Mouse (Mus musculus) kidney, postnatal 4 days (tissue): ENCODE measurements around the gene Nanog.
"Not testable (repeated sequence)": the region's sequence is repeated elsewhere in the genome, so short reads cannot be mapped to it uniquely, and the experiment has no call there.

Experiments used
- DNase-seq, 2 experiments: peaks; one replicate each; pipeline ENCODE4 v3.0.0; 2021; ENCODE audit warnings: mixed read lengths in 2 of 2

Nanog gene

DNA sequence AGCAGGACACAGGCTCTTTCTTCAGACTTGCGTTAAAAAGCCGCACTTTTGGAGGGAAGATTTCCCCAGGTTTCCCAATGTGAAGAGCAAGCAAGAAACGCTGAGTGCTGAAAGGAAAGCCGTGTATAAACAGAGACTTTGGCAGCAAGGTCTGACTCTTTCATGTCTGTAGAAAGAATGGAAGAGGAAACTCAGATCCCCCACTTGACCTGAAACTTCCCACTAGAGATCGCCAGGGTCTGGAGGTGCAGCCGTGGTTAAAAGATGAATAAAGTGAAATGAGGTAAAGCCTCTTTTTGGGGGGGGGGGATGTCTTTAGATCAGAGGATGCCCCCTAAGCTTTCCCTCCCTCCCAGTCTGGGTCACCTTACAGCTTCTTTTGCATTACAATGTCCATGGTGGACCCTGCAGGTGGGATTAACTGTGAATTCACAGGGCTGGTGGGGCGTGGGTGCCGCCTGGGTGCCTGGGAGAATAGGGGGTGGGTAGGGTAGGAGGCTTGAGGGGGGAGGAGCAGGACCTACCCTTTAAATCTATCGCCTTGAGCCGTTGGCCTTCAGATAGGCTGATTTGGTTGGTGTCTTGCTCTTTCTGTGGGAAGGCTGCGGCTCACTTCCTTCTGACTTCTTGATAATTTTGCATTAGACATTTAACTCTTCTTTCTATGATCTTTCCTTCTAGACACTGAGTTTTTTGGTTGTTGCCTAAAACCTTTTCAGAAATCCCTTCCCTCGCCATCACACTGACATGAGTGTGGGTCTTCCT is at the start of gene Nanog:
Nanog (plus strand) TSS at position 454 of the 765 bp plus-strand sequence.
- no peak for DNase-seq

DNA sequence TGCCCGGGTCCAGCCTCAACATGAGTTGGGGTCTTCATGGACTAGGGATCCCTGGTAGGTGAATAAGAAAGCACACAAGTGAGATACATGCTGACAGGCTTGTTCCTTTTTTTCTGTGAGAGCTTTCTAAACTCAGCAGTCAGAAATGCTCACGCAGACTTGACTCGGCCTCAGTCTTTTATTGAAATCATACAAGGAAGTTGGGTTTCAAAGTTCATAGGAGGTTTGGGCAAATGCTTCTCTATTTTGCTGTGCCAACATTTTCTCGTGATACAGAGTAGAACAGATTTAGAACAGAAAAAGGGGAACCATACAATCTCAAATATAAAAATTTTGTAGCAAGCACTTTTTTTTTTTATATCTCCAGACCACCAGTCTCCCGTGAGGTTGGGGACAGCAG is 49.7 kb upstream of the Nanog start:
- DNase-seq, result no peak

DNA sequence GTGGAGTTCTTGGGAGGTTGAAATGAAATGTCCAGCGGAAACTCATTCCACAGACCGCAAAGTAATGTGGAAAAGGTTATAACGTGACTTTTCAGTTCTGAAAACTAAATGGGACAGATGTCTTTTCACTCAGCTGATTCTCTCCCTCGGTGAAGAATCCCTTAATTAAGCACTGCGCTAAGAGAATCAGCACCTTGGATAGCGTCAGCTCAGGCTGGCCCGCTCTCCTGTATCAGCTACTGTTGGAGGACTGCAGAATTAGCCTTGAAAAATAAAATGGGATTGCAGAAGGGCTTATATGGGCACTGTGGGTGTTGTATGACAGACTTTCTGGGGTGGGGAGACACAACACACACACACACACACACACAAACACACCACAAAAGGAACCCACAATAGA is 47.7 kb upstream of the Nanog start:
- DNase-seq, result peak; percentile 62 to 65

DNA sequence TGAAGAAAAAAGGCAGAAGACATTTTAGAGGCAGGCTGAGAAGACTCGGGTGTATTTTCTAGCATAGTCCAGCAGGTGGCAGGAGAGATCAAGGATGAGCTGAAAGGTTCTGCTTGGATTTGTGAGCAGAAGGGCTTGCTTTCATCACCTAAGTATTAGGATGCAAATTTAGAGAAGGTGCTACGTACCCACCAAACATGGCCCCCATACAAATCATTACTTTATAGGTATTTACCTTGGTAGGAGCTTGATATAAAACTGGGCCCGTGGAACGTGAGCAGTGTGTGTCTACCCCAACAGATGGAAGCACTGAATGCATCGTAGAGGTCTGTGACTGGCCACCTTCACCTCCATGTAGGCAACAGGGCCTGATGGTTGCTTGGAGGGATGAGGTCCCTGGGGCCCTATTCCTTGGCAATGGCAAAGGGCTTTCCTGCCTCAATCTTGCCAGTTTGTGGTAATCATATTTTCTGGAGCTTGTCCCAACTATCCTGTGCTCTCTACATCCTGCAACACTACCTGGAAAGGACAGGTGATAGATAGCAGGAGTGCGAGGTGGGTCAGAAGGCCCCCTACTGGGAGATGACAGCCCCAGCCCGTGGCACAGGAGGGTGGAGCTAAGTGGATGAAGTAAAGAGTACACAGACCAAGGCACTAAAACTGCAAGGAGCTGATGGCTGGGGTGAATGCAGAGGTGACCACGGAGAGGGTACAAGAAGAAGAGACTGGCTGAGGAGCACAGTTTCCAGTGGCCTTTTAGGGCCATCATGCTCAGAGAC is 46.5 kb upstream of the Nanog start:
- peak; percentile 38 to 59 for DNase-seq

DNA sequence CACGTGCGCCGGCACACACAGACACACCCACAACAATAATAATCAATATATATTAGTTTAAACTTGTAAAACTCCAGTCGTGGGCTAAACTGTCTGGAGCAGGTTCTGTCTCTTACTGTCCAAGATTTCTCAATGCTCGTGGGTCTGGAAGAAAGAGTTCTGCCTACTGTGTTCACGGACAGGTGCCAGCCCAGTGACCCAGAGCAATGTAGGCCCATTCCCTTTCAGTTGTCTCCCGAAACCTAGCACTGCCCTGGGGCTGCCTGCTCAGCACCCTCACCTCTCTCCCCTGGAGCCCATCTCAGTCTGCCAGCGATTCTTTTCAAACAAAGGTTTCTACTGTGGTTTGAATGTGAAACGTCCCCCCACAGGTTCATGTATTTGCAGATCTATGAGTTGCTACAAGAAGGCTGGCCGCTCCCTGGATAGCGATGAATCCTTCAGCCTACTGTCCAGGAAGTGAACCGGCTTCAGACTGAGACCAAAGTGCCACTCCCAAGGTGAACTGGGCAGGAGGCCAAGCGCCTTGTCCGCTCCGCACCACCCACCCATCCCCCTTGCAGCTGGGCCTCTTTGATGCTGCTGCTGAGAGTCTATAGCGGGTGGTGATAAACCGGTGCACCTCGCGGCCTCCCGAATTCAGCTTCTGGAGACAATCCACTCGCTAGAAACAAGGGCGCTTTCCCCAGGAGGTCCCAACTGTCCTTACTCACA is 44.6 kb upstream of the Nanog start:
- DNase-seq, result peak; percentile 68 to 80

DNA sequence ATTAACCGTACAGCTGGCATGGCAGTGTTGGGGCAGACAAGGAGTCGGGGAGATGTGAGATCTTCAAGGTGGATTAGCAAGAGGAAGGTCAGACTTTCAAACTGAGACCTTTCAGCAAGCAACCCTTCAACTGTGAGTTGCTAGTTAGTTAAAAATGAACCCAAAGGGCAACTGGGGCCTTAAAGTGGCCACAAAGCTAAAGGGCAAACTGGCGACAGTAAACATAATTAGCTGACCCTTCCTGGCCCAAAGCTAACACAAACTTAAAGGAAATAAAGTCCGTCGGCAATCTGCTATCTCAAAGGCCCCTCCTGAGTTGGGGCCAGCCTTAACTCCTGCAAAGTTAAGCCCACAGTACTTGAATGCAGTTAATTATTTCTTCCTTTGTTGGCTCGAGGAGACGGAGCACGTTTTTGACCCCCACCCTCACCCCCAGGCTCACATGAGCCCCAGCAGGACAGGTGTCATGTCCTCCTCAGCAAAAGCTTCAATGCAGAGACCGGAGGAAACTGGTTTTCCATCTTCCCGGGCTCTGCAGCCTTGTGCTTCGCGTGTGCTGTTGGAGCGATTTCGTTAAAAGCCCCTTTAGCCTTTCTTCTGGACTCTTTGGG is 43.6 kb upstream of the Nanog start:
- peak in 1 of 2 experiments; percentile 6 for DNase-seq

DNA sequence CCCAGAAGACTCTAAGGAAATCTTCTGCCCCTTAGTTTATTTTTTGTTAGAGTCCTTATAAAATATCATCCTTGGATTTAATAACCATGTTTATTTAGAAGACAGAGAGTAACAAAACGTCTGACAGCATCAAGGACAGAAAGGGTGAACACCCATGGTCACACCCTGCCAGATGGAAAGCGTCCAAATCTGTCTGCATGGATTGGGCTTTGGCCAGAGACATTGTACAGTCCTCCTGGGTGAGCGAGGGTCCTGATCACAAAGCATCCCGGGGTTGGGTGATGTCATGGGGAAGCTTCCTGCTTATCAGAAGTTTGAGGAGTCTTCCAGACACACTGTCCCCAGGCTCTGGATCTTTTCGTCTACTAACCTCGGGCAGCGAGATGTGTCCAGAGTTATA is 41.4 kb upstream of the Nanog start:
- DNase-seq, result peak in 1 of 2 experiments; percentile 14

DNA sequence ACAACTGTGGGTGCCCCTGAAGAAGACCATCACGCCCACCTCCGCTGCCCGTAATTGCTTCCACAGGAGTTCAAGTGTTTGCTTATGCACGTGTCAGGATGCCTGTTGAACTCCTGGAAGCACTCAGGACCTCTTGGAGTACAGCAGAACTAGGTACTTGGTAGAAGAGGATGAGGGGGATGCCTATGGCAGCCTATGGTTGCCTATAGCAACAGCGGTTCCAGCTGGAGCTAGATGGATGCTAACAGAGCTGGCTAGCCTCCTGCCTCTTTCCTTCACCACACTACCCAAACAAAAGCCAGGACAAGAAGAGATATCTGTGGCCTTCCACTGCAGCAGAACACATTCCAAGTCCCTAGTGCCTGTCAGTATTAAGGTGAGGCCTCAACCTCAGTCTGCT is 39.6 kb upstream of the Nanog start:
- DNase-seq, result no peak

DNA sequence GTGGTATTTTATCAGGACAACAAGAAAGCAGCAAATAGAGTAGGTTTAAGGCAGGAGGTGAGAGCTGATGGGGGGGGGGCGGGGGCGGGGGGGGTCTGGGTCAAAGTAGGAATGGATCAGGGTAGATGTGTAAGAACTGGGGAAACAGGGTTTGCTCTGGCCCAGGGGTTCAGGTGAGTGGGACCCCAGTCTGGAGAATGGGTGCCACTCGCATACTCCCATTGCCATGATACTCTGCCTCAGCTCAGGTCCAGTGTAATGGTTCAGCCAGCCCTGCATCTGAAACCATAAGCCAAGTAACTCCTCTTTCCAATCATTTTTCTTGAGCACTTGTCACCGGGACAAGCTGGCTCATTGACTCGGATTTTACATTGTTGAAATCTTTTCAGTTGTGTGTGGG is 38.5 kb upstream of the Nanog start:
- no peak for DNase-seq

DNA sequence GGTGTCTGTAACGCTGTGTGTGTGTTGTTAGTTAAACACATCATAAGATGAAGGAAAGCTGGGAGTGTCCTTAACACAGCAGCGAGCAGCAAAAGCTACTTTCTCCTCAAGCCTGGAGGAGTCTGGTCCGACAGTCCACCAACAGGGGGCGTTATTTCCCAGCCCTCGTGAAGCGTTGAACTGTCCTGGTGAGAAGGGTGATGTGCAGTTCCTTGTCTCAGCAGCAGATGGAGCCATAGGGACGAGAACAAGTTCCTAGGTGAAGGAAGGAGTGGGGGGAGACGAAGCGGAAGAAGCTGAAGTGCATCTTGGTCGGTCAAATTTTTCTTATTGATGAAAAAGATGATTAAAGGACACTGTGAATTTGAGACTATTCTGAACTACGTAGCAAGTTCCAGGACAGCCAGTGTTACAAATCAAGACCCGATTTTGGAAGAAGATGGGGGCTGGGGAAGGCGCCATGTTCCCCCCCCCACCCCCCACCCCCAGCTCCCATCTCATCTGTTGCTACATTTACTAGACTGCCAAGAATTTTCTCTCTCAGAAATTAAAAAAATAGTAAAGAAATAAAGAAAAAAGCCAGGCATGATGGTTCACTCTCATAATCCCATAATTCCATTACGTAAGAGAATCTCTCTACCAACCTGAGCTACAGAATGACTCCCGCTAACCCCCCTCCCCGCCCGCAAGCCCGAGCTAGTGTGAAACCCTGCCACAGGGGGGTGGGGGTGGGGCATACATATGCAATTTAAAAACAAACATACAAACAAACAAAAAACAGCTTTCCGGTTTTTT is 37.7 kb upstream of the Nanog start:
- peak; percentile 98 for DNase-seq

DNA sequence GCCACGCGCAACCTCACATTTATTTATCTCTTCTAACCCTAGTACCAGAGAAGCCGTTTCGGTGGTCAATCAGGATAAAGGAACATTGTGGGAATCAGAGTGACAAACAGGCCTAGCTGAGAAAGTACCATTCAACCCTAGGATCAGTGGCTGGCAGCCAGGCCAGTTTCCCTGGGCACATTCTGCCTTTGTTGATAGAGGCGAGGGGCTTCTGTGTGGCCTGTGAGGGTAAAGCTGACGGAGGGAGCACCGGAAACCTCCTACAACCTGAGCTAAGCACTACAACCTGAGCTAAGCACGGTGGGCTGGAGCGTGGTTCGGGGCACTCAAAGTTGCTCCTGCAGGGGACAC is 37.1 kb upstream of the Nanog start:
- DNase-seq, result no peak

DNA sequence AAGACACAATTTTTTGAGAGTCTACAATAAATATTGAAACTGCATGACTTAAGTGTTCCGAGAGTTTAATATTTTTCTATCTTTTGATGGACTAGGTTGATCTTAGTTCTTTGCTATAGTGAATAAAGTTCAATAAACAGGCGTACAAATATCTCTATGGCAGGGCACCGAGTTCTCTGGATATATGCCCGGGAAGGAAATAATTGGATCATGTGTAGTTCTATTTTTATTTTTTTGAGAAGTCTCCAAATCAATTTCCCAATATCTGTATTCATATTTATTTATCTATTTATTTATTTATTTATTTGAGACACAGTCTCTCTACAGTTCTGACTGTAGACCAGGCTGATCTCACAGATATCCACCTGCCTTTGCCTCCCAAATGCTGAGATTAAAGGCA is 36.4 kb upstream of the Nanog start:
- no peak for DNase-seq

DNA sequence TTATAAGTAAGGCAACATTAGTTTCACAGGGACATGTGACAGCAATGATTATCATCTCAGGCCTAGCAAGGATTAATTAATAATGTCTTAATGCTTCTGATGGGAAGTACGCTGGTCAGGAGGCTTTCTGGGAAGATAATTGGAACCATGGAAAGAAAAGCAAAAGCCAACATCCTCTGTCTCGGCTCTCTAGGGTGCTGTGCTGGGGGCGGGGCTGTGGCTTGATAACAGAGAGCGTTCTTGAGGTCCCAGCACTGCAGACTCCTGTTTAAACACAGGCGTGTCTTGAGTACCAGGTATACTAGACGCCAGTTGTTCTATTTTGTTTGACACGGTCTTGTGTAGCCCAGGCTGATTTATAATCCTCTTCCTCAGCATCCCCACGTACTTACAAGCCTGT is 34.5 kb upstream of the Nanog start:
- no peak for DNase-seq

DNA sequence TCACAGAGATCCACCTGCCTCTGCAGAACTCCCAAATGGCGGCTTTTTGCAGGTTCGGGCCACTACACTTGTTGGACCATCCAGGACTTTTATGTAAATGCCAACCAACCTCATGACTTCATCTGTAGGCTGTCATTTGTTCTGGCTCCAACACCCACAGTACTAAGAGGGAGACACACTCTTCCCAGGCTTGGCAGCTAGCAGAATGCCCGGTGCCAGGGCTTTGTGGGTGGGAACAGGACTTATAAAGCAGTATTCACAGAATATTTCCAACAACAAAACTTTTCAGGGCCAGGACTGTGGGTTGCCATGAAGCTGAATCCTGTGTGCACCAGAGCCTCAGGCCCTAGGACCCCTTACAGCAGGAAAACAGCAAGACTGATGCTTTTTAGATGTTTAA is 24.6 kb upstream of the Nanog start:
- no peak for DNase-seq

DNA sequence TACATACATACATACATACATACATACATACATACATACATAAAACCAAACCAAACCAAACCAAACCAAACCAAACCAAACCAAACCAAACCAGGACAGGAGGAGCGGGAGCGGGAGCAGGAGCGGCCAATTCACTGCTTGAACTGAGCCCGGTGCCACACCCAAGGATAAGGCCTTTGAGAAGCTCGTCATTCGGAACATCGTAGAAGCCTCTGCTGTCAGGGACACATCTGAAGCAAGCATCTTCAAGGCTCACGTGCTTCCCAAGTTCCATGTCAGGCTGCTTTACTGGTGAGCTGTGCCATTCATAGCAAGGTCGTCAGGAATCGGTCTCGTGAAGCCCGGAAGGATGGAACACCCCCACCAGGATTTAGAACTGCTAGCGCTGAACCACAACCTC is 20.6 kb upstream of the Nanog start:
- DNase-seq, result no peak

DNA sequence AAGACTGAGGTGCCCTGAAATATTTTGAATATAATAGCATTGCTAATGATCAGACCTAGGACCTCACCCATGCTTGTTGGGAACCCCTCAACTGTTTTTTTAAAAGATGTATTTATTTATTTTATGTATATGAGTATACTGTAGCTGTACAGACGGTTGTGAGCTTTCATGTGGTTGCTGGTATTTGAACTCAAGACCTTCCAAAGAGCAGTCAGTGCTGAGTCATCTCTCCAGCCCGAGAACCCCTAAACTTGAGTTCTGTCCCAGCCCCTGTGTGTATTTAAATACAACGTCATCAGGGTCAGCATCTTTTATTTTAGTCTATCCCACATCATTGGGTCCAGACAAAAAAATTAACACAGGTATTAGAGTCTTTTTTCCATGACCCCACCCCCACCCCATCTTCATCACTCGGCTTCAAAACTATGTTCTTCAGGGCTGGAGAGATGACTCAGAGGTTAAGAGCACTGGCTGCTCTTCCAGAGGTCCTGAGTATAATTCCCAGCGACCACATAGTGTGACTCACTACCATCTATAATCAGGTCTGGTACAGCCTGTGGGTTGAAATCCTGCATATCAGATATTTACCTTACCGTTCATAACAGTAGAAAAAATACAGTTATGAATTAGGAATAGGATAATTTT is 17.8 kb upstream of the Nanog start:
- no peak for DNase-seq

DNA sequence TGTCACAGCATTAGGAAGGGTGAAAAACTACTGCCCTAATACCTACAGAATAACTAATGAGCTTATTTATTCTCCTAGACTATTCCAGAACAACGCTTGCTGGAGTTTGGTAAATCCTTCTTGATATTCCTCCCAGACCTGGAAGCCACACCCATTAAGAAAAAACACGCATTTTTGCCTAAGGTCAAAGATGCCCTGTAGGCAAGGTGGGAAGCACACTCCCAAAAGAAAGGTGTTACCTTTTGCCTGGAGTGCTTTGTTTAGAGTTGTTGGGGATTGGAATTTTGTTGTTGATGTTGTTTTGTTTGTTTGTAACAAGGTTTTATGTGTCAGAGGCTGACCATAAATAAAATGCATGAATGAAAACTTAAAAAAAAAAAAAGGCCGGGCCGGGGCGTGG is 17.2 kb upstream of the Nanog start:
- no peak for DNase-seq

DNA sequence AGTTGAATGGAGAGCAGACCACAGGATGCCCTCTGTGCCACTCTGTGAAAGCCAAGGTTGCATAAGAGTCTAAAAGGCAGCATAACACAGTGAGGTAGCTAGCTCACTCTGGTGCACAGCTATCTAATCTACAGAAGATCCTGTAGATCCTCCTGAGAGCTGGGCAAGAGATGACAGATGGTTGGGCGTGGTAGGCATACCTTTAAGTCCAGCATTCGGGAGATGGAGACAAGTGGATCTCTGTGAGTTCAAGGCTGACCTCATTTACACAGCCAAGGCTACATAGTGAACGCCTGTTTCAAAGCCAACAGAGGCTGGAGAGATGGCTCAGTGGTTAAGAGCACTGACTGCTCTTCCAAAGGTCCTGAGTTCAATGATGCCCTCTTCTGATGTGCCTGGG is 11.9 kb upstream of the Nanog start:
- DNase-seq, result no peak

DNA sequence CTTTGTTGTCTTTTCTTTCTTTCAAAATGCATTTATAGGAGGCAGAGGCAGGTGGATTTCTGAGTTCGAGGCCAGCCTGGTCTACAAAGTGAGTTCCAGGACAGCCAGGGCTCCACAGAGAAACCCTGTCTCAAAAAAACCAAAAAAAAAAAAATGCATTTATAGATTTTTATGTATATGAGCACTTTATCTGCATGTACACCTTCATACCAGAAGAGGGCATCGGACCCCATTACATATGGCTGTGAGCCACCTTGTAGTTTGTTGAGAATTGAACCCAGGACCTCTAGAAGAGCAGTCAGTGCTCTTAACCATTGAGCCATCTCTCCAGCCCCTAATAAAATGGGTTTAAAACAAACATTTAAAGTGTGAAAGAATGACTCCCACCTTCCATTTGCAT is 7.7 kb upstream of the Nanog start:
- DNase-seq, result not testable (repeated sequence)

DNA sequence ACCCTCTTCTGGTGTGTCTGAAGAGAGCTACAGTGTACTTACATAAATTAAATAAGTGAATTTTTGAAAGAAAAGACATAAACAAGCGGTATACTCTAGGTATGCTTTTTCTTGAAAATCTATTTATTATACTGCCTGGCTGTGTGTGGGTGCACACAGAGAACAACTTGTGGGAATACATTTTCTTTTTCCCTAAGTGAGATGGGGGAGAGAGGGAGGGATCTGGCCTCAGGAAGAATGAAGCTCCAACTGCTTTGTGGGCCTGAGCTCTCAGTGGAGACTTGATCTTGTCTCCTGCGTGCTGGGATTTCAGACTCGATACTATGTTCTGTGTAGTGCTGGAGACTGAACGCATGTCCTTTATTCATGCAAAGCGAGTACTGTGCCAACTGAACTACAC is 5.5 kb upstream of the Nanog start:
- DNase-seq, result no peak

DNA sequence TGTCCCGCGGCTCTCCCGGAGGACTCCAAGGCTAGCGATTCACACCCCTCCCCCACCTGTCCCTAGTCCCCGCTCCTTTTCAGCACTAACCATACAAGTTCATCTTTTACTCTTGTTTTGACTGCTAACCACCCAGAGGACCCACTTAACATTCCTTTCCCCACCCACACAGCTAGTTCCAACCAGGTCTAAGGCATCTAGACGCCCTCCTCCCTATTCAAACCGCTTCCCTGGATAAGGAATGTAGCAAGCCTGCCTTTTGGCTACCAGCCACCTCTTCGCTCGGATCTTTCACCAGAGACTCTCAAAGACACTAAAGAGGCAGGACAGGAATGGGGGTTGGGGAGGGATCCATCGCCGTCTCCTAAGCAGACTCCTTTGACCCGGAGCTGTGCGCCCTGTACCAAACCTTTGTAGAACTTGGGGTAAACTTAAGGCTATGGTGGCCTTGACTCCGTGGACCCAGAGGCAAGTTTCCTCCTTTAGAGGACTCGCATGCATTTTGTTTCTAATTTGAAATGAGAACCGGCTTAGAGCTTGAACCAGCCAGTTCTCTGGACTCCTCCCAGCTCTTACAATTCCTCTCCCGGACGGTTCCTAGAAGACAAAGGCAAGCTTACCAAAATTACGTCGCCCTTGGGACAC is 4.7 kb upstream of the Nanog start:
- peak; percentile 65 to 82 for DNase-seq

DNA sequence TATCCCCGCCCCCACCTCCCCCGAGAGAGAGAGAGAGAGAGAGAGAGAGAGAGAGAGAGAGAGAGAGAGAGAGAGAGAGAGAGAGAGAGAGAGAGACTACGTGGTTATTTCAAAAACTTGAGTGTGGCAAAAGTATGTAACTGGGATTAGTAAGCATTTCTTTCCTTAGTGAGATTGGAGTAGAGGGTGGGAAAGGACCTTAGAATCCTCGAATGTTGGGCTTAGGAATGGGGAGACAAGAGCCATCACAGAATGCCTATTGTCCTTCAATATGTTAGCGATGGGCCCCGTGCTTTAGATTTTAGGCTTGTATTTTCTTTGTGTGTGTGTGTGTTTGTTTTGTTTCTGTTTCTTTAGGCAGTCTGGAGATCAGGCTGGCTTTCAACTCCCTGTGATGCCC is 4.0 kb upstream of the Nanog start:
- no peak for DNase-seq
